Mouse (Mus musculus) intestine, embryonic 15.5 days (tissue): ENCODE data around the gene Olfr94. TPM values are rescaled to one million over a fixed set of nuclear protein-coding genes. Genes with fewer than 3 reads are reported as not detected.
A peak's percentile ranks its signal among the peaks of the same experiment; 100 is the strongest.

ENCODE experiments used
- ATAC-seq: fragments of 200-750 bp; cut with Nextera tagmentation; 2 replicates; pipeline ENCODE4 v1.8.0; 2017; ENCODE audit warnings: moderate TSS enrichment, moderate library complexity
- H3K27ac ChIP-seq: fragments of 300-500 bp; sonication (generic); 2 replicates; pipeline ENCODE4 v1.5.1; 2015; ENCODE audit warnings: mild to moderate bottlenecking, inconsistent platforms
- H3K27me3 ChIP-seq: fragments of 300-500 bp; sonication (generic); replicated peaks from 2 replicates; pipeline ENCODE4 v1.6.1; 2015; ENCODE audit warnings: inconsistent platforms
- H3K36me3 ChIP-seq: fragments of 300-500 bp; sonication (generic); 2 replicates; pipeline ENCODE4 v1.6.1; 2015; ENCODE audit warnings: inconsistent platforms
- H3K4me1 ChIP-seq: fragments of 300-500 bp; sonication (generic); replicated peaks from 2 replicates; pipeline ENCODE4 v1.6.1; 2015; ENCODE audit warnings: inconsistent platforms
- H3K4me2 ChIP-seq: fragments of 300-500 bp; sonication (generic); replicated peaks from 2 replicates; pipeline ENCODE4 v1.6.1; 2015; ENCODE audit warnings: mild to moderate bottlenecking, inconsistent platforms
- H3K4me3 ChIP-seq: fragments of 300-500 bp; sonication (generic); replicated peaks from 2 replicates; pipeline ENCODE4 v1.5.1; 2015; ENCODE audit warnings: inconsistent platforms
- H3K9ac ChIP-seq: fragments of 300-500 bp; sonication (generic); 2 replicates; pipeline ENCODE4 v1.6.1; 2015; ENCODE audit warnings: inconsistent platforms
- H3K9me3 ChIP-seq: fragments of 300-500 bp; sonication (generic); 2 replicates; pipeline ENCODE4 v1.6.1; 2016; ENCODE audit warnings: inconsistent platforms
- WGBS: fragments of 180-500 bp; shearing (Covaris S2); methylation state at CpG from one replicate; pipeline ENCODE4 v1.1.7; 2015; 5-methylcytosine and 5-hydroxymethylcytosine counted together
- polyA plus RNA-seq: library from polyadenylated mRNA; unstranded; fragments of >200 nt; fragmentation: Nextera tagmentation; extraction: Ambion mirVana; gene quantifications from 2 replicates; pipeline ENCODE4 v1.2.1, GENCODE M21; 2015

The Olfr94 gene
- polyA plus RNA-seq, 1 experiment from 2014 or later: not detected

DNA sequence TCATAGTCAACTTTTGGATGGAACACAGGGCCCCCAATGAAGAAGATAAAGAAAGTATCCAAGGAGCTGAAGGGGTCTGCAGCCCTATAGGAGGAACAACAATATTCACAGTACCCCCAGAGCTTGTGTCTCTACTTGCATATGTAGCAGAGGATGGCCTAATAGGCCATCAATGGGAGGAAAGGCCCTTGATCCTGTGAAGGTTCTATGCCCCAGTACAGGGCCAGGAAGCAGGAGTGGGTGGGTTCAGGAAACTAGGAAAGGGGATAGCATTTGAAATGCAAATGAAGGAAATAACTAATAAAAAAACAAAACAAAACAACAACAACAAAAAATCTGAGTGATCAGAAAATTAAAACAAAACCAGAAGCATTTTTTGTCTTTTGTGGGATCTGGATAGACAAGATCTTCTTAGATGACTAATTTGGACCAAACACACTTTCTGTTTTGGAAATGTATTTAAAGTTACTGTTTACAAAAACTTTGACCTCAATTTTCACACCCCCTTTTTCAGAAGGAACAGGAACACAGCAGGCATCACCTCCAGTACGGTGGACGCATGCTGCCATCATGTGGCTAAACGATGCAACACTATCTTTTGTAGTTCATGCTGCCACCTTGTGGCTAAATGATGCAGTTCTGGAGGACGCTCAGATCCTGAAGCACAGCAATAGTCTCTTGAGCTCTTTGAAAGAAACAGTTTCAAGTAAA lies 2.6 kb upstream of the Olfr94 start:
- under 1% methylated on average over 4 of the region's 4 CpGs for WGBS
- H3K4me1 ChIP-seq: no peaks in the 10 kb centered on the region
- H3K4me3 ChIP-seq: no peak overlapping the region
- no peak overlapping the region for H3K9ac ChIP-seq
- H3K9me3 ChIP-seq: no peaks in the 10 kb centered on the region
- no peaks in the 10 kb centered on the region for H3K36me3 ChIP-seq
- H3K27ac ChIP-seq: no peak overlapping the region
- no peak overlapping the region for H3K4me2 ChIP-seq
- H3K27me3 ChIP-seq: 0 out of 2 replicates have a peak, but pooled peaks cover 2% of the 10 kb centered on the region
- ATAC-seq: peak; percentile 89

DNA sequence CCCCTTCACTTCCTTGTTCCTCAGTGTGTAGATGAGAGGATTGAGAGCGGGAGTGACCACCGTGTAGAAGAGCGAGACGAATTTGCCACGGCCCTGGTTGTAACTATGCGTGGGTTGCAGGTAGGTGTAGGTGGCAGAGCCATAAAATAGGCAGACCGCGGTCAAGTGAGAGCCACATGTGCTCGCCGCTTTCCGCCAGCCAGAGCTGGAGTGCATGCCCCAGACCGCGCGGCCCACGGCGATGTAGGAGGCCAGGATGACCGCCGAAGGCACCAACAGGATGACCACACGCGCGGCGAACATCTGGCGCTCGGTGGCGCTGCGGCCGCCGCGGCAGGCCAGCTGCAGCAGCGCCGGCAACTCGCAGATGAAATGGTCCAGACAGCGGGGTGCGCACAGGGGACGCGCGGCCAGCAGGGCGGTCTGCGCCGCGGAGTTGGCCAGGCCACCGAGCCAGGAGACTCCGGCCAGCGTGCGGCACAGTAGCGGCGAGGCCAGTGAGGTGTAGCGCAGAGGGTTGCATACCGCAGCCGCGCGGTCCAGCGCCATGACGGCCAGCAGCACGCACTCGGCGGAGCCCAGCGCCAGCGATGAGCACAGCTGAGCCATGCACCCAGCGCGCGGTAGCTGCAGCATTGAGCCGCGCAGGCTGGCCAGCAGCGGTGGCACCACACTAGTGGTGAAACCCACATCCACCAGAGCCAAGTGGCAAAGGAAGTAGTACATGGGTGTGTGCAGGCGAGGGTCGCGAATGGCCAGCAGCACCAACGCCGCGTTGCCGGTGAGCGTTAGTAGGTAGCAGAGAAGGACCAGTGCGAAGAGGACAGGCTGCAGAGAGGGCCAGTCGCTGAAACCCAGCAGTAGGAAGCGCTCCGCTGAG lies 3.7 kb downstream of the Olfr94 start:
- 1% methylated on average over 77 of the region's 77 CpGs for WGBS
- Histone ChIP-seq H3K9ac (peak overlapping the region; percentile 34; the same call in 1 of the 2 replicates), H3K4me1 (peaks cover 2% of the 10 kb centered on the region; the same call in 1 of the 2 replicates), H3K27me3 (peaks cover 24% of the 10 kb centered on the region), H3K9me3 (no peaks in the 10 kb centered on the region), H3K36me3 (no peaks in the 10 kb centered on the region), H3K4me3 (peak overlapping the region; percentile 54), H3K4me2 (peak overlapping the region; percentile 99), H3K27ac (no peak overlapping the region)
- ATAC-seq: peak; percentile 84

DNA sequence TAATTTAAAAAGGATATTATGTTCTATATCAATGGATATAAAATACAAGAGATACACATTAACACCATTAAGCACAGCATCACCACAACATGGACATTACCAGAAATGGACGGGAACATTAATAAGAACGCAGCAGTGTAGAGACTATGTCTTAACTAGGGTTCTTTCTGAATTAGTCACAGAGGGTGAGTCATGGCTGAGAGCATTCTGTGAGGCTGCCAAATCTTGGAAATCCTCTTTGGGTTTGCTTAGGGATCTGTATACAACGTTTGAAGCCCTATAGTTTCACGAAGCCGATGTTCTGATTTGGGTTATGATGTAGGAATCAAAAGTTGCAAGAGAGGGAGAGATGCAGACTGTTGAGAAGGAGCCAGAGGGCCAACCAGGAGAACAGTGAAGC lies 6.0 kb downstream of the Olfr94 start:
- no peak for ATAC-seq
- H3K4me2 ChIP-seq: no peak overlapping the region
- no peaks in the 10 kb centered on the region for H3K9me3 ChIP-seq
- H3K36me3 ChIP-seq: no peaks in the 10 kb centered on the region
- peaks cover 22% of the 10 kb centered on the region for H3K27me3 ChIP-seq
- H3K27ac ChIP-seq: no peak overlapping the region
- H3K4me1 ChIP-seq: peaks cover 2% of the 10 kb centered on the region; the same call in 1 of the 2 replicates
- no peak overlapping the region for H3K4me3 ChIP-seq
- H3K9ac ChIP-seq: no peak overlapping the region
- WGBS: 82% methylated on average over 5 of the region's 5 CpGs

DNA sequence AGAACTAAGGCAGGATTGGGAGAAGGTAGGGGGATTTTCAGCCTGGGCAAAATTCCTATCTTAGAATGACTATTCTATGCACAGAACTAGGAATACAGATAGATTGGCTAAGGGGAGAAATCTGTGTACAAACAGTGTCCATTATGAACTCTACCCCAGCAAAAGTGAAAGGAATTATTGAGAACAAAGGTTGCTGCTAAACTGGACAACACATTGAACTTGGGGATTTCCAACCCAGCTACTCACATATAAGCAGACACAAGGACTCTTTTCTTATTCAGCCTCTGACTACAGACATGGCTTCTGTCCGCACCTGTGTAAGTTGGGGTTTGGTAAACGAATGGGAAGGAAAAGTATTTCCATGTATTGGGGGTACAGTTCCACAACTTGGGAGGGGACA lies 7.1 kb downstream of the Olfr94 start, which contains the start of gene Ubd:
Gene Ubd (plus strand): TSS at position 237 of the 400 bp plus-strand sequence.
- no peak within 1 kb of the TSS for H3K4me2 ChIP-seq
- peaks cover 22% of the 10 kb centered on the region for H3K27me3 ChIP-seq
- H3K36me3 ChIP-seq: no peaks in the 10 kb centered on the region
- 84% methylated on average over 2 of the region's 2 CpGs for WGBS
- H3K9ac ChIP-seq: no peak within 1 kb of the TSS
- no peak for ATAC-seq
- H3K4me1 ChIP-seq: peaks cover 2% of the 10 kb centered on the region; the same call in 1 of the 2 replicates
- H3K27ac ChIP-seq: no peak within 1 kb of the TSS
- no peak within 1 kb of the TSS for H3K4me3 ChIP-seq
- H3K9me3 ChIP-seq: no peaks in the 10 kb centered on the region

- Histone ChIP-seq H3K9me3 (no peaks in the 10 kb centered on the region), H3K27me3 (peaks cover 21% of the 10 kb centered on the region), H3K4me2 (no peak overlapping the region), H3K4me3 (no peak overlapping the region), H3K36me3 (no peaks in the 10 kb centered on the region), H3K9ac (no peak overlapping the region), H3K27ac (no peak overlapping the region), H3K4me1 (peaks cover 2% of the 10 kb centered on the region; the same call in 1 of the 2 replicates)
- ATAC-seq: no peak
These were observed 7.8 kb downstream of the Olfr94 start for GRCm38 (mm10) chr17:37193032-37193431.

DNA sequence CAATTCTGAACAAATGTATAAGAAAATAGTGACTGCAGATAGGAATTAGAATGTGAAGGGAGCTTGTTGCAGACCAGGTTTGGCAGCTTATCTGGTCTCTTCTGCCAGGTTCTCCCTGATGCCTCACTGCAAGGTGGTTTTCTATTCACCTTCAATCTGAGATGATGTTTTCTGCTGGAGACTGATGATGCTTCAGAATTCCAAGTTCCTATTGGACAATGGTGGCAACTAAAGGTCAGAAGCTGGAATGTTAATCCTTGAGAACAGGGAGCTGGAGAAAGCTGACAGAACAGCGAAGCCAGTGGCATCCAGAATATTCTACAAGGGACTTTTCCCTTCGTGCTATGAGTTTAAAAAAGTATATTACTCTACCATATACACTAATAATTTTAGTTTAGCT lies 10.1 kb downstream of the Olfr94 start:
- H3K9ac ChIP-seq: no peak overlapping the region
- H3K4me2 ChIP-seq: no peak overlapping the region
- H3K4me3 ChIP-seq: no peak overlapping the region
- ATAC-seq: no peak
- no peaks in the 10 kb centered on the region for H3K27me3 ChIP-seq
- no peaks in the 10 kb centered on the region for H3K9me3 ChIP-seq
- no peaks in the 10 kb centered on the region for H3K4me1 ChIP-seq
- no peak overlapping the region for H3K27ac ChIP-seq
- no peaks in the 10 kb centered on the region for H3K36me3 ChIP-seq
- WGBS: 49% methylated on average over 2 of the region's 2 CpGs

DNA sequence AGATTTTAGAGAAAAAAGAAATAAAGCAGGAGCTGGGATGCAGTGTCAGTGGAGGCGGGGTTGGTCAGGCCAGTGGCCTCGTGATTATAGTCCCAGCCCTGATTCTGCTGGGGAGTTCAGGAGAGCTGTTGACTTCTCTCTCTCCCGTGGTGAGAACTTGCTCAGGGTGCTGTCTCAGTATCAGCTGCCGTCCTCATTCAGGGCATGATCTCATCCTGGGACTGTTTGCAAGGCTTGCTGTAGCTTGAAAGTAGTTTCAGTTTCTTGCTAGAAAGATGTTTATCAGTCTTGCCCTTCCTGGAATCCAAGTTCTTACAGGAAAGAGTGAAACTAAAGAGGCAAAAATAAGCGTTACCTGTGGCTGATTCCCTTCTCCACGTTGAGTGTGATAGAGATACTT lies 15.3 kb downstream of the Olfr94 start:
- ATAC-seq: 0 out of 2 replicates have a peak, but pooled peaks have one; percentile 41
- Histone ChIP-seq H3K4me1 (no peaks in the 10 kb centered on the region), H3K4me2 (no peak overlapping the region), H3K9me3 (no peaks in the 10 kb centered on the region), H3K27me3 (no peaks in the 10 kb centered on the region), H3K27ac (no peak overlapping the region), H3K36me3 (no peaks in the 10 kb centered on the region), H3K4me3 (no peak overlapping the region), H3K9ac (no peak overlapping the region)
- WGBS: 38% methylated on average over 6 of the region's 6 CpGs

GRCm38 (mm10) chr17:37161394-37161793 lies 39.4 kb downstream of the Olfr94 start, which contains the start of gene Olfr93:
Gene Olfr93 (minus strand): TSS chr17:37161494.
- no peak within 1 kb of the TSS for H3K9ac ChIP-seq
- H3K27me3 ChIP-seq: no peaks in the 10 kb centered on the region
- no peaks in the 10 kb centered on the region for H3K9me3 ChIP-seq
- no peak within 1 kb of the TSS for H3K4me3 ChIP-seq
- no peak within 1 kb of the TSS for H3K27ac ChIP-seq
- no peaks in the 10 kb centered on the region for H3K4me1 ChIP-seq
- no peaks in the 10 kb centered on the region for H3K36me3 ChIP-seq
- no peak within 1 kb of the TSS for H3K4me2 ChIP-seq
- no peak for ATAC-seq

Other genes with a start within 250 kb of the Olfr94 start
- gene Ppp1r11, start 249.3 kb downstream of the Olfr94 start, polyA plus RNA-seq: 95.4 and 99.5 TPM in 2 replicates
- gene Znrd1, start 242.4 kb downstream of the Olfr94 start, polyA plus RNA-seq: 69.5 and 76.3 TPM in 2 replicates
- 6.3 TPM in 2 replicates for gene Znrd1as, start 242.4 kb downstream of the Olfr94 start, polyA plus RNA-seq
- gene 2410137M14Rik, start 219.8 kb downstream of the Olfr94 start, polyA plus RNA-seq: not detected in 2 replicates
- gene H2-M5, start 211.5 kb downstream of the Olfr94 start, polyA plus RNA-seq: 0.24 and 0.28 TPM in 2 replicates
- 49.9 and 57.6 TPM in 2 replicates for gene Zfp57, start 199.8 kb downstream of the Olfr94 start, polyA plus RNA-seq
- gene Mog, start 177.6 kb downstream of the Olfr94 start, polyA plus RNA-seq: 0.13 and 0.14 TPM in 2 replicates
- 6.0 and 7.6 TPM in 2 replicates for gene Gabbr1, start 155.0 kb downstream of the Olfr94 start, polyA plus RNA-seq
- gene Olfr90, start 112.5 kb downstream of the Olfr94 start, polyA plus RNA-seq: 0.08 TPM in 1 of 2 replicates, not detected in the other
- not detected in 2 replicates for gene Olfr91, start 102.7 kb downstream of the Olfr94 start, polyA plus RNA-seq
- gene Olfr92, start 80.9 kb downstream of the Olfr94 start, polyA plus RNA-seq: not detected in 2 replicates
- gene Olfr93, start 39.5 kb downstream of the Olfr94 start, polyA plus RNA-seq: not detected in 2 replicates
- gene Ubd, start 7.1 kb downstream of the Olfr94 start, polyA plus RNA-seq: not detected in 2 replicates
- gene Olfr95, start 12.1 kb upstream of the Olfr94 start, polyA plus RNA-seq: not detected in 2 replicates
- not detected in 2 replicates for gene Olfr96, start 19.2 kb upstream of the Olfr94 start, polyA plus RNA-seq
- not detected in 2 replicates for gene Olfr97, start 36.3 kb upstream of the Olfr94 start, polyA plus RNA-seq
- not detected in 2 replicates for gene Olfr98, start 62.8 kb upstream of the Olfr94 start, polyA plus RNA-seq
- gene H2-M3, start 69.2 kb upstream of the Olfr94 start, polyA plus RNA-seq: 4.8 and 4.9 TPM in 2 replicates
- 0.10 TPM in 1 of 2 replicates, not detected in the other for gene Olfr99, start 82.5 kb upstream of the Olfr94 start, polyA plus RNA-seq
- not detected in 2 replicates for gene Olfr101, start 103.3 kb upstream of the Olfr94 start, polyA plus RNA-seq
- not detected in 2 replicates for gene Olfr102, start 116.1 kb upstream of the Olfr94 start, polyA plus RNA-seq
- gene Olfr103, start 138.7 kb upstream of the Olfr94 start, polyA plus RNA-seq: not detected in 2 replicates
- gene Olfr104-ps, start 158.6 kb upstream of the Olfr94 start, polyA plus RNA-seq: not detected in 2 replicates
- not detected in 2 replicates for gene Olfr105-ps, start 178.0 kb upstream of the Olfr94 start, polyA plus RNA-seq
- not detected in 2 replicates for gene Olfr106-ps, start 189.4 kb upstream of the Olfr94 start, polyA plus RNA-seq
- gene Olfr107, start 198.2 kb upstream of the Olfr94 start, polyA plus RNA-seq: not detected in 2 replicates
- gene Olfr108, start 244.5 kb upstream of the Olfr94 start, polyA plus RNA-seq: not detected in 2 replicates